Mouse (Mus musculus): ENCODE results near the gene Mrps18a.

GRCm38 (mm10) chr17:46073730-46074301 is 37.0 kb upstream of the Mrps18a start:
- no peak for TF ChIP-seq CTCF (IDR thresholded peaks at IDR 0.05)
- no peak for TF ChIP-seq POLR2A (IDR thresholded peaks at IDR 0.05; ENCODE audit: insufficient read depth, low read depth, low read length)
- TF ChIP-seq EP300 (IDR thresholded peaks at IDR 0.05; ENCODE audit: insufficient read depth, low read depth, low read length): 0 out of 2 replicates have a peak, but pooled peaks have one; percentile 31
